Mouse (Mus musculus): ENCODE results near the gene Lrch1.
A peak's percentile ranks its signal among the peaks of the same experiment; 100 is the strongest.

DNA sequence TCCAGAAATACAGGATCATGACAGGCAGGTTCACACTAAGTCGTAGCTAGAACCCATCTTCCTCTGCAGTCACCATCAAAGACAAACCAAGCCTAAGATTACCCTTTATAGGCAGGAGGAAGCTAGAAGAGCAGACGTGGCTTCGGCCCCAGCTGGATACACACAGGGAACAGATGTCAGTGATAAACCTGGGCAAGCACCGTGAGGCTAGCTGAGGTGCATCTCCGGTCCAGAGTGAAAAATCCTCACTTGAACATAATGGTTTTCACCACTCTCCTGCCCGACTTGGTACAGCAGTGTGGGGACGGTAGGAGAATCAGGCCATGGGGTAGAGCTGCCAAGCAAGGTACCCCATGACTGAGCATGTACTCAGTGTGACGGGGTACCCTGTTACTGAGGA, 38.7 kb downstream of the Lrch1 start:
- TF ChIP-seq CHD2 (IDR thresholded peaks at IDR 0.05; ENCODE audit: low read length) (no peak), CTCF (IDR thresholded peaks at IDR 0.05 in 2 of 3, conservative IDR thresholded peaks at IDR 0.05 in 1 of 3; ENCODE audit: control insufficient read depth in 1 of 3, insufficient read depth in 1 of 3, low read depth in 2 of 3, low read length in 3 of 3, poor library complexity in 1 of 3, severe bottlenecking in 1 of 3) (no peak), JUND (IDR thresholded peaks at IDR 0.05; ENCODE audit: low read depth, low read length) (no peak), POLR2AphosphoS5 (IDR thresholded peaks at IDR 0.05; ENCODE audit: borderline replicate concordance, low read depth, low read length) (no peak), MXI1 (IDR thresholded peaks at IDR 0.05; ENCODE audit: low read depth, low read length) (no peak), POLR2A (IDR thresholded peaks at IDR 0.05; ENCODE audit: control insufficient read depth in 1 of 2, insufficient read depth in 1 of 2, low read depth in 1 of 2, low read length in 2 of 2, poor library complexity in 1 of 2) (no peak), ETS1 (IDR thresholded peaks at IDR 0.05; ENCODE audit: low read depth, low read length) (no peak), HCFC1 (IDR thresholded peaks at IDR 0.05; ENCODE audit: low read depth, low read length) (no peak), POLR2AphosphoS2 (IDR thresholded peaks at IDR 0.05; ENCODE audit: low read length) (no peak), RAD21 (IDR thresholded peaks at IDR 0.05; ENCODE audit: low read depth, low read length) (no peak), TAL1 (IDR thresholded peaks at IDR 0.05; ENCODE audit: low read length) (peak; percentile 9; the same call in 1 of the 2 replicates)
